Mouse (Mus musculus): ENCODE results near the gene Rtcb.

The Rtcb gene

GRCm38 (mm10) chr10:85957464-85957950 lies at the start of gene Rtcb:
Rtcb (minus strand) TSS chr10:85957823.
- peak; percentile 97 to 98 for DNase-seq

GRCm38 (mm10) chr10:86006455-86006854 lies 48.8 kb upstream of the Rtcb start:
- DNase-seq, result no peak

GRCm38 (mm10) chr10:86000447-86000846 lies 42.8 kb upstream of the Rtcb start:
- no peak for DNase-seq

- no peak for DNase-seq
Observed at GRCm38 (mm10) chr10:85994543-85995104, 37.0 kb upstream of the Rtcb start.

GRCm38 (mm10) chr10:85993836-85994235 lies 36.2 kb upstream of the Rtcb start:
- DNase-seq, result no peak

- DNase-seq, result no peak
Observed at GRCm38 (mm10) chr10:85992412-85992811, 34.8 kb upstream of the Rtcb start.

GRCm38 (mm10) chr10:85989412-85990115 lies 31.9 kb upstream of the Rtcb start:
- DNase-seq, result no peak

- no peak for DNase-seq
Observed at GRCm38 (mm10) chr10:85972915-85973314, 15.3 kb upstream of the Rtcb start.

GRCm38 (mm10) chr10:85971826-85972225 lies 14.2 kb upstream of the Rtcb start:
- no peak for DNase-seq

GRCm38 (mm10) chr10:85969894-85970620 lies 12.4 kb upstream of the Rtcb start:
- DNase-seq, result no peak

- DNase-seq, result no peak
Observed at GRCm38 (mm10) chr10:85968731-85969130, 11.1 kb upstream of the Rtcb start.

- DNase-seq, result peak; percentile 60 to 80
Observed at GRCm38 (mm10) chr10:85968157-85968634, 10.6 kb upstream of the Rtcb start.

GRCm38 (mm10) chr10:85967411-85968156 lies 10.0 kb upstream of the Rtcb start:
- no peak for DNase-seq

- DNase-seq, result no peak
Observed at GRCm38 (mm10) chr10:85966476-85966875, 8.9 kb upstream of the Rtcb start.

- DNase-seq, result no peak
Observed at GRCm38 (mm10) chr10:85964316-85964715, 6.7 kb upstream of the Rtcb start.

- peak; percentile 19 to 32 for DNase-seq
Observed at GRCm38 (mm10) chr10:85962897-85963296, 5.3 kb upstream of the Rtcb start.

- DNase-seq, result no peak
Observed at GRCm38 (mm10) chr10:85956871-85957419, 678 bp downstream of the Rtcb start.

- DNase-seq, result peak; percentile 18 to 58
Observed at GRCm38 (mm10) chr10:85954429-85954828, 3.2 kb downstream of the Rtcb start.

- DNase-seq, result peak; percentile 24 to 51
Observed at GRCm38 (mm10) chr10:85953401-85953800, 4.2 kb downstream of the Rtcb start.

- DNase-seq, result no peak
Observed at GRCm38 (mm10) chr10:85951765-85952443, 5.7 kb downstream of the Rtcb start.

GRCm38 (mm10) chr10:85948483-85949196 lies 9.0 kb downstream of the Rtcb start:
- no peak for DNase-seq

All from lung, postnatal 4 days (tissue).